In the genomic region with DNA sequence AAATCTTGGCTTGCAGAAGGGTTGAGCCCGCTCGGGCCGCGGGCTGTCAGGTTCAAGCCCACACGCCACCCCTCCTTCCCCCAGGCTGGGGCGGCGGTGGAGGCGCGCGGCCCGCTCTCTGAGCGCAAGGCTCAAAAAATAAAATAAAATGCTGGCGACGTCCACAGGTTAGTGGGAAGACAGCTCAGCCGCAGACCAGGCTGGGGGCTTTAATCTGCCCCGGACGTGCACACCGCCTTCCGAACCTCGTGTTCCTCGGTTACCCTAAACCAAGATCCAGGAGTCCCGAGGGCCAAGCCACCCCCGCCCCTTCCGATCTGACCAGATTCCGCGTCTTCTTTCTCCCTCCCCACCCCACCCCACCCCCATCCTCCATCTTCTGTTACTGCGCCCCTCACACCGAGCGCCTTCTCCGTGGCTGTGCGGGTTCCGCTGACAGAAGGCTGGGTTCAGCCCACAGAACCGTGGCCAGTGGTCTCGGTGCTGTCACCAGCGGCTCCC, we compare ENCODE assay signal across 7 mouse cellular contexts. TPM values are rescaled to one million over a fixed set of nuclear protein-coding genes. Genes with fewer than 3 reads are reported as not detected.
DNase-seq lines count a peak whose midpoint lies in the region; ATAC-seq and TF ChIP-seq lines count a peak whose summit lies in the region.

No protein-coding gene starts in this region.

- H3K27me3 ChIP-seq in lung, embryonic 15.5 days = no peaks in the 10 kb centered on the region
- H3K27me3 ChIP-seq in heart, embryonic 14.5 days (ENCODE audit: control insufficient read depth, insufficient read depth, low read length) = no peaks in the 10 kb centered on the region
- H3K27me3 ChIP-seq in midbrain, embryonic 12.5 days = no peaks in the 10 kb centered on the region
- H3K27me3 ChIP-seq in stomach, postnatal 0 days (ENCODE audit: control insufficient read depth, insufficient read depth, low read length) = no peaks in the 10 kb centered on the region

- peak; percentile 41 for ATAC-seq in lung, embryonic 15.5 days (ENCODE audit: borderline replicate concordance, extremely low read depth, low FRiP score, low TSS enrichment)
- peak; percentile 10; the same call in 1 of the 2 replicates for ATAC-seq in heart, embryonic 14.5 days (ENCODE audit: insufficient number of reproducible peaks, insufficient read depth, low FRiP score, low read depth)
- ATAC-seq in midbrain, embryonic 12.5 days (ENCODE audit: low FRiP score, low read depth) = peak; percentile 16
- ATAC-seq in stomach, postnatal 0 days (ENCODE audit: low FRiP score, low TSS enrichment) = peak; percentile 47

- TF ChIP-seq POLR2A in cortical plate, adult 2 months (IDR thresholded peaks at IDR 0.05; ENCODE audit: extremely low read depth, insufficient read depth, low read length) = no peak

- H3K4me1 ChIP-seq in lung, embryonic 15.5 days = peaks cover 14% of the 10 kb centered on the region
- H3K4me1 ChIP-seq in cortical plate, adult 2 months (ENCODE audit: control insufficient read depth, insufficient read depth, low read length) = peaks cover 6% of the 10 kb centered on the region; the same call in 1 of the 2 replicates
- H3K4me1 ChIP-seq in heart, embryonic 14.5 days (ENCODE audit: control insufficient read depth in 2 of 2, insufficient read depth in 2 of 2, low read length in 2 of 2) = peaks cover 3 to 7% of the 10 kb centered on the region in 2 experiments; a peak in 3 of 4 replicates
- H3K4me1 ChIP-seq in midbrain, embryonic 12.5 days = peaks cover 46% of the 10 kb centered on the region
- no peaks in the 10 kb centered on the region for H3K4me1 ChIP-seq in stomach, postnatal 0 days (replicated peaks; ENCODE audit: control insufficient read depth, insufficient read depth)

- H3K4me2 ChIP-seq in lung, embryonic 15.5 days = peak overlapping the region; percentile 88
- peak overlapping the region; percentile 87 for H3K4me2 ChIP-seq in heart, embryonic 14.5 days (ENCODE audit: low read length)
- peak overlapping the region; percentile 76 for H3K4me2 ChIP-seq in midbrain, embryonic 12.5 days (replicated peaks)
- H3K4me2 ChIP-seq in stomach, postnatal 0 days (replicated peaks; ENCODE audit: low read depth) = peak overlapping the region; percentile 77

- WGBS in lung, embryonic 15.5 days = under 1% methylated on average over 34 of the region's 35 CpGs
- under 1% methylated on average over 35 of the region's 35 CpGs for WGBS in heart, embryonic 14.5 days
- WGBS in midbrain, embryonic 12.5 days = 0% methylated on average over 35 of the region's 35 CpGs
- WGBS in stomach, postnatal 0 days = under 1% methylated on average over 35 of the region's 35 CpGs

- H3K9me3 ChIP-seq in lung, embryonic 15.5 days = no peaks in the 10 kb centered on the region
- no peaks in the 10 kb centered on the region for H3K9me3 ChIP-seq in heart, embryonic 14.5 days (ENCODE audit: control insufficient read depth, low read length)
- no peaks in the 10 kb centered on the region for H3K9me3 ChIP-seq in midbrain, embryonic 12.5 days
- no peaks in the 10 kb centered on the region for H3K9me3 ChIP-seq in stomach, postnatal 0 days (ENCODE audit: control insufficient read depth, low read length)

- TF ChIP-seq CTCF in cortical plate, adult 2 months (IDR thresholded peaks at IDR 0.05; ENCODE audit: extremely low read depth, insufficient read depth, low read length) = no peak
- TF ChIP-seq CTCF in stomach, postnatal 0 days (IDR thresholded peaks at IDR 0.05; ENCODE audit: low read depth) = no peak

- no peak for DNase-seq in lung, postnatal 36 days
- peak; percentile 53 to 65 for DNase-seq in left cerebral cortex, postnatal 36 days (ENCODE audit: low spot score in 2 of 2)
- DNase-seq in stomach, postnatal 0 days (ENCODE audit: low spot score) = peak; percentile 31

- H3K36me3 ChIP-seq in lung, embryonic 15.5 days = no peaks in the 10 kb centered on the region
- no peaks in the 10 kb centered on the region for H3K36me3 ChIP-seq in heart, embryonic 14.5 days (ENCODE audit: control insufficient read depth, insufficient read depth, low read length)
- H3K36me3 ChIP-seq in midbrain, embryonic 12.5 days = peaks cover 10% of the 10 kb centered on the region; the same call in 1 of the 2 replicates
- no peaks in the 10 kb centered on the region for H3K36me3 ChIP-seq in stomach, postnatal 0 days (ENCODE audit: control insufficient read depth, insufficient read depth, low read length)

- H3K4me3 ChIP-seq in lung, embryonic 15.5 days = peak overlapping the region; percentile 84
- H3K4me3 ChIP-seq in cortical plate, adult 2 months (ENCODE audit: insufficient read depth, low read length) = peak overlapping the region; percentile 77
- peak overlapping the region; percentile 50 to 53 for H3K4me3 ChIP-seq in heart, embryonic 14.5 days (ENCODE audit: control insufficient read depth in 1 of 2, insufficient read depth in 1 of 2, low read depth in 1 of 2, low read length in 2 of 2)
- H3K4me3 ChIP-seq in midbrain, embryonic 12.5 days = peak overlapping the region; percentile 99
- peak overlapping the region; percentile 77 for H3K4me3 ChIP-seq in stomach, postnatal 0 days (ENCODE audit: low read depth, low read length)

- no peak for TF ChIP-seq EP300 in stomach, postnatal 0 days (optimal IDR thresholded peaks at IDR 0.05)

- H3K9ac ChIP-seq in lung, embryonic 15.5 days = peak overlapping the region; percentile 82
- peak overlapping the region; percentile 71 for H3K9ac ChIP-seq in heart, embryonic 14.5 days (ENCODE audit: low read length)
- peak overlapping the region; percentile 100 for H3K9ac ChIP-seq in midbrain, embryonic 12.5 days (replicated peaks)
- H3K9ac ChIP-seq in stomach, postnatal 0 days (ENCODE audit: low read length) = peak overlapping the region; percentile 67

- H3K27ac ChIP-seq in lung, embryonic 15.5 days = peak overlapping the region; percentile 87
- peak overlapping the region; percentile 90 for H3K27ac ChIP-seq in cortical plate, adult 2 months (ENCODE audit: insufficient read depth, low read length)
- 0 out of 4 replicates have a peak overlapping the region, but pooled peaks of 1 of the 2 experiments have one; percentile 44 for H3K27ac ChIP-seq in heart, embryonic 14.5 days (replicated peaks in 1 of 2; ENCODE audit: control insufficient read depth in 1 of 2, insufficient read depth in 1 of 2, low read depth in 2 of 2, low read length in 2 of 2)
- H3K27ac ChIP-seq in midbrain, embryonic 12.5 days (replicated peaks) = peak overlapping the region; percentile 98
- peak overlapping the region; percentile 49; the same call in 1 of the 2 replicates for H3K27ac ChIP-seq in stomach, postnatal 0 days (replicated peaks)

- intact Hi-C loops in left cerebral cortex, postnatal 36 days (cut with DNase I) = loop anchor here (2.0 to 10.0 kb wide), 4 partner anchors 48 to 386 kb away; no protein-coding TSS in a partner anchor

RNA-seq across cellular contexts. Expression of gene Basp1, which starts 0.8 kb away (rescaled TPM):
- 28.4 and 32.1 TPM in 2 replicates for polyA plus RNA-seq in lung, embryonic 15.5 days (2015; fragmentation: Nextera tagmentation; extraction: Ambion mirVana)
- 424 and 485 TPM in 2 replicates for polyA plus RNA-seq in cortical plate, adult 2 months (2012; rRNA removed)
- polyA plus RNA-seq in heart, embryonic 14.5 days (2014; fragmentation: Nextera tagmentation; extraction: Ambion mirVana) = 6.5 and 9.4 TPM in 2 replicates
- total RNA-seq in left cerebral cortex, postnatal 36 days (2021) = 100 to 1,000 TPM; 645 to 834 TPM
- 256 and 292 TPM in 2 replicates for polyA plus RNA-seq in midbrain, embryonic 12.5 days (2016; fragmentation: Nextera tagmentation; extraction: Ambion mirVana)
- 19.6 and 20.7 TPM in 2 replicates for polyA plus RNA-seq in stomach, postnatal 0 days (2015; fragmentation: Nextera tagmentation; extraction: Ambion mirVana)
